Mouse (Mus musculus) MN1 (cell line): ENCODE data around the gene Bco1.
A peak's percentile ranks its signal among the peaks of the same experiment; 100 is the strongest.

Source experiments
- DNase-seq: peaks from one replicate; pipeline ENCODE4 v3.0.0-alpha.2; 2016; ENCODE audit warnings: low spot score

The Bco1 gene

GRCm38 (mm10) chr8:117089802-117090201 lies 5.9 kb upstream of the Bco1 start:
- no peak for DNase-seq

- DNase-seq: peak; percentile 37
Measured at GRCm38 (mm10) chr8:117094053-117094452, 1.6 kb upstream of the Bco1 start.

GRCm38 (mm10) chr8:117097051-117097563 lies 1.5 kb downstream of the Bco1 start:
- no peak for DNase-seq

GRCm38 (mm10) chr8:117097564-117098191 lies 2.0 kb downstream of the Bco1 start:
- DNase-seq: peak; percentile 79

- peak; percentile 77 for DNase-seq
Measured at GRCm38 (mm10) chr8:117107533-117107932, 11.9 kb downstream of the Bco1 start.

GRCm38 (mm10) chr8:117109018-117109711 lies 13.5 kb downstream of the Bco1 start:
- DNase-seq: no peak

GRCm38 (mm10) chr8:117109801-117110390 lies 14.2 kb downstream of the Bco1 start:
- no peak for DNase-seq

- DNase-seq: no peak
Measured at GRCm38 (mm10) chr8:117111641-117112040, 16.0 kb downstream of the Bco1 start.

GRCm38 (mm10) chr8:117112261-117112660 lies 16.6 kb downstream of the Bco1 start:
- DNase-seq: no peak

- no peak for DNase-seq
Measured at GRCm38 (mm10) chr8:117115094-117115493, 19.4 kb downstream of the Bco1 start.

- peak; percentile 44 for DNase-seq
Measured at GRCm38 (mm10) chr8:117115676-117116446, 20.2 kb downstream of the Bco1 start.

- DNase-seq: no peak
Measured at GRCm38 (mm10) chr8:117116534-117116933, 20.9 kb downstream of the Bco1 start.

GRCm38 (mm10) chr8:117118409-117118808 lies 22.8 kb downstream of the Bco1 start:
- DNase-seq: no peak

- DNase-seq: no peak
Measured at GRCm38 (mm10) chr8:117121277-117121676, 25.6 kb downstream of the Bco1 start.

GRCm38 (mm10) chr8:117123850-117124633 lies 28.4 kb downstream of the Bco1 start:
- no peak for DNase-seq

GRCm38 (mm10) chr8:117125854-117126253 lies 30.2 kb downstream of the Bco1 start:
- no peak for DNase-seq

GRCm38 (mm10) chr8:117126411-117126810 lies 30.8 kb downstream of the Bco1 start:
- no peak for DNase-seq

- DNase-seq: no peak
Measured at GRCm38 (mm10) chr8:117127063-117127462, 31.4 kb downstream of the Bco1 start.

- DNase-seq: no peak
Measured at GRCm38 (mm10) chr8:117133702-117134101, 38.0 kb downstream of the Bco1 start.

- no peak for DNase-seq
Measured at GRCm38 (mm10) chr8:117136351-117136750, 40.7 kb downstream of the Bco1 start.

GRCm38 (mm10) chr8:117136763-117137162 lies 41.1 kb downstream of the Bco1 start:
- DNase-seq: no peak

GRCm38 (mm10) chr8:117137357-117137756 lies 41.7 kb downstream of the Bco1 start:
- DNase-seq: no peak
